Mouse (Mus musculus) liver, adult 2 months (tissue): ENCODE data around the gene Kalrn.

Experiments used
- CTCF ChIP-seq: fragments of 200-500 bp; IDR thresholded peaks from 2 replicates; pipeline ENCODE4 v1.5.1; 2011; ENCODE audit warnings: low read depth, low read length, control low read depth
- POLR2A ChIP-seq: fragments of 200-500 bp; IDR thresholded peaks from 2 replicates; pipeline ENCODE4 v1.6.1; 2011; ENCODE audit warnings: low read length, control low read depth; ENCODE audit not compliant: insufficient read depth; ENCODE audit errors: extremely low read depth

GRCm38 (mm10) chr16:34343968-34344367, 229.4 kb downstream of the Kalrn start:
- TF ChIP-seq CTCF (peak; percentile 51; the same call in 1 of the 2 replicates), POLR2A (no peak)
